Mouse (Mus musculus) stomach, embryonic 14.5 days (tissue): ENCODE results near the gene Gm20696. TPM values are rescaled to one million over a fixed set of nuclear protein-coding genes. Genes with fewer than 3 reads are reported as not detected.
A peak's percentile ranks its signal among the peaks of the same experiment; 100 is the strongest.

Experiments
- ATAC-seq: fragments of 200-750 bp; cut with Nextera tagmentation; 2 replicates; pipeline ENCODE4 v1.8.0; 2017; ENCODE audit warnings: low read depth, moderate TSS enrichment; ENCODE audit not compliant: insufficient number of reproducible peaks, insufficient read depth, low FRiP score
- H3K27ac ChIP-seq: fragments of 300-500 bp; sonication (generic); 2 replicates; pipeline ENCODE4 v1.5.1; 2014; ENCODE audit warnings: mild to moderate bottlenecking, low read length, moderate library complexity, mixed read lengths
- H3K27me3 ChIP-seq: fragments of 300-500 bp; sonication (generic); 2 replicates; pipeline ENCODE4 v1.6.1; 2014; ENCODE audit warnings: low read length, control low read depth, mixed read lengths; ENCODE audit not compliant: control insufficient read depth, insufficient read depth
- H3K36me3 ChIP-seq: fragments of 300-500 bp; sonication (generic); 2 replicates; pipeline ENCODE4 v1.6.1; 2014; ENCODE audit warnings: mild to moderate bottlenecking, control low read depth, low read length, moderate library complexity, mixed read lengths; ENCODE audit not compliant: control insufficient read depth, insufficient read depth
- H3K4me1 ChIP-seq: fragments of 300-500 bp; sonication (generic); 2 replicates; pipeline ENCODE4 v1.6.1; 2014; ENCODE audit warnings: low read length, control low read depth, mixed read lengths; ENCODE audit not compliant: control insufficient read depth, insufficient read depth
- H3K4me2 ChIP-seq: fragments of 300-500 bp; sonication (generic); replicated peaks from 2 replicates; pipeline ENCODE4 v1.6.1; 2014; ENCODE audit warnings: low read depth, low read length, control low read depth
- H3K4me3 ChIP-seq: fragments of 300-500 bp; sonication (generic); 2 replicates; pipeline ENCODE4 v1.5.1; 2014; ENCODE audit warnings: low read depth, low read length, control low read depth
- H3K9ac ChIP-seq: fragments of 300-500 bp; sonication (generic); replicated peaks from 2 replicates; pipeline ENCODE4 v1.6.1; 2014; ENCODE audit warnings: low read depth, mild to moderate bottlenecking, control low read depth, low read length, moderate library complexity, mixed read lengths
- H3K9me3 ChIP-seq: fragments of 300-500 bp; sonication (generic); 2 replicates; pipeline ENCODE4 v1.6.1; 2016; ENCODE audit warnings: low read depth, low read length, control low read depth; ENCODE audit not compliant: control insufficient read depth
- WGBS: fragments of 180-500 bp; shearing (Covaris S2); extraction: QIAGEN DNeasy Blood & Tissue Kit; methylation state at CpG from one replicate; pipeline ENCODE4 v1.1.7; 2014; 5-methylcytosine and 5-hydroxymethylcytosine counted together
- polyA plus RNA-seq: library from polyadenylated mRNA; unstranded; fragments of >200 nt; fragmentation: Nextera tagmentation; extraction: Ambion mirVana; gene quantifications from 2 replicates; pipeline ENCODE4 v1.2.1, GENCODE M21; 2014

Gm20696 gene
- polyA plus RNA-seq, 1 experiment from 2014 or later = 7.0 TPM

DNA sequence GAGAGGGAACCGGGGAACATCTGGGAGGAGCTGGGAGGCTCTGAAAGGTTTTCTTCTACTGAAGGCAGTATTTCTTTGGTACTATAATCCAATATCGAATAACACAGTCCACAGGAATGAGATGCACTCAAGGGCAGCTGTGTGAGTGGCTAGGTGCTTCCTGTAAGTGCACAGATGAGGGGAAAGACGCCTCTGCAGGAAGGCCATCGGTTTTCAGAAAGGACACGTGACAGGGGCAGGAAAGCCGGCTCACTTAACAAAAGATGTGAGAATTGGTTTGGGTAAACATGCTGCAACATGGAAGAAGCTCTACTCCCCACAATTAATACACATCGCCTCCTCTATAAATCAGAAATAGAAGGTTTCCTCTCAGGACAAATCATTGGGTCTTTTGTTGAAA is 40.8 kb downstream of the Gm20696 start:
- 40% methylated on average over 7 of the region's 7 CpGs for WGBS
- no peaks in the 10 kb centered on the region for H3K9me3 ChIP-seq
- no peak overlapping the region for H3K4me3 ChIP-seq
- H3K4me2 ChIP-seq = no peak overlapping the region
- no peaks in the 10 kb centered on the region for H3K27me3 ChIP-seq
- ATAC-seq = no peak
- H3K36me3 ChIP-seq = peaks cover 4% of the 10 kb centered on the region; the same call in 1 of the 2 replicates
- no peak overlapping the region for H3K9ac ChIP-seq
- peaks cover 7% of the 10 kb centered on the region; the same call in 1 of the 2 replicates for H3K4me1 ChIP-seq
- H3K27ac ChIP-seq = no peak overlapping the region

DNA sequence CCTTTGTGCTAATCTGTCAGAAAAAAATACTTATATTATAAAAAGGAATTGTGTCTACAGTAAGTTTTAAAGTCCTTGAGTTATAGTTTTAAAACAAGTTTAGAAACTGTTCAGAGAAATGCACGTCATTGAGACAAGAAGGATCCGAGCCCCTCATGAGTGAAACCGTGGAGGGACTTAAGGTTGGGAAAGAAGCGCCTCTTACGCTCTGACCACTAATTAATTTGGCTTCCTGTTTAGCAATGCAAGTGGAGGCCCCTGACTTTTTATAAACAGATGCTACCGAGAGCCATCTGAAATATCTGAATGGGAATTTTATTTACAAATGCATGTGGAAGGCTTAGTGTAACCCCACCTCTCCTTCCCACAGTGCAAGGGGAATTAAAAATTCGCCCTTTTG is 41.3 kb downstream of the Gm20696 start:
- no peak overlapping the region for H3K27ac ChIP-seq
- no peak overlapping the region for H3K9ac ChIP-seq
- H3K4me3 ChIP-seq = no peak overlapping the region
- 57% methylated on average over 7 of the region's 7 CpGs for WGBS
- ATAC-seq = no peak
- H3K4me2 ChIP-seq = no peak overlapping the region
- H3K27me3 ChIP-seq = no peaks in the 10 kb centered on the region
- H3K9me3 ChIP-seq = no peaks in the 10 kb centered on the region
- H3K4me1 ChIP-seq = peaks cover 10% of the 10 kb centered on the region; the same call in 1 of the 2 replicates
- H3K36me3 ChIP-seq = peaks cover 4% of the 10 kb centered on the region; the same call in 1 of the 2 replicates

DNA sequence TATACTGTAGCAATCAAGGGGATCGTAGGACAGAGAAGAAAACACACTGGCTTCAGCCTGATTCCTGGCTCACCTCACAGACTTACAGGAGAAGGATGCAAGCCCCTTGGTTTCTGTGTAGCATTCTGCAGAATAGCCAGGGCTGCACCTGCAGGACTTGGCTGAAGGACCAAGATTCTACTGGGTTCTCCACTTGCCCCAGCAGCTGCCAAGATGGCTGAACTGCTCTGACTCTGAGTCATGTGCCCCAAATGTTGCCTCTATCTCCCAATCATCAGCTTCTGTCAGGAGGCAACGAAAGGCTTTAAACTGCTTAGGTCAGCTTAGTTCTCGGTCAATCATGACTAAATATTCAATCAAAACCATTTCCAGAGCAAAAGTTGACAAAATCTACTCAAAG is 42.1 kb downstream of the Gm20696 start:
- no peak overlapping the region for H3K4me2 ChIP-seq
- no peak overlapping the region for H3K4me3 ChIP-seq
- H3K36me3 ChIP-seq = peaks cover 4% of the 10 kb centered on the region; the same call in 1 of the 2 replicates
- H3K4me1 ChIP-seq = peaks cover 13% of the 10 kb centered on the region; the same call in 1 of the 2 replicates
- no peaks in the 10 kb centered on the region for H3K27me3 ChIP-seq
- WGBS = 93% methylated on average over 3 of the region's 3 CpGs
- no peak overlapping the region for H3K9ac ChIP-seq
- no peak overlapping the region for H3K27ac ChIP-seq
- no peaks in the 10 kb centered on the region for H3K9me3 ChIP-seq
- no peak for ATAC-seq

- Histone ChIP-seq H3K36me3 (peaks cover 4% of the 10 kb centered on the region; the same call in 1 of the 2 replicates), H3K9me3 (no peaks in the 10 kb centered on the region), H3K27me3 (no peaks in the 10 kb centered on the region), H3K4me2 (no peak overlapping the region), H3K27ac (no peak overlapping the region), H3K4me1 (peaks cover 13% of the 10 kb centered on the region; the same call in 1 of the 2 replicates), H3K4me3 (no peak overlapping the region), H3K9ac (no peak overlapping the region)
- no peak for ATAC-seq
- 20% methylated on average over 6 of the region's 6 CpGs for whole genome bisulfite sequencing
Measured at GRCm38 (mm10) chr6:99623641-99624040, 43.0 kb downstream of the Gm20696 start.

GRCm38 (mm10) chr6:99621167-99621566 is 45.4 kb downstream of the Gm20696 start:
- no peaks in the 10 kb centered on the region for H3K36me3 ChIP-seq
- WGBS = 53% methylated on average over 4 of the region's 4 CpGs
- H3K4me2 ChIP-seq = no peak overlapping the region
- no peaks in the 10 kb centered on the region for H3K27me3 ChIP-seq
- no peak for ATAC-seq
- no peak overlapping the region for H3K4me3 ChIP-seq
- H3K9ac ChIP-seq = no peak overlapping the region
- no peaks in the 10 kb centered on the region for H3K9me3 ChIP-seq
- 0 out of 2 replicates have a peak, but pooled peaks cover 13% of the 10 kb centered on the region for H3K4me1 ChIP-seq
- H3K27ac ChIP-seq = no peak overlapping the region

GRCm38 (mm10) chr6:99620471-99620870 is 46.1 kb downstream of the Gm20696 start:
- 0 out of 2 replicates have a peak, but pooled peaks cover 13% of the 10 kb centered on the region for H3K4me1 ChIP-seq
- no peaks in the 10 kb centered on the region for H3K27me3 ChIP-seq
- ATAC-seq = no peak
- H3K9me3 ChIP-seq = no peaks in the 10 kb centered on the region
- H3K4me3 ChIP-seq = no peak overlapping the region
- no peak overlapping the region for H3K4me2 ChIP-seq
- 58% methylated on average over 7 of the region's 7 CpGs for WGBS
- no peaks in the 10 kb centered on the region for H3K36me3 ChIP-seq
- no peak overlapping the region for H3K9ac ChIP-seq
- H3K27ac ChIP-seq = no peak overlapping the region

- H3K9me3 ChIP-seq = no peaks in the 10 kb centered on the region
- H3K4me2 ChIP-seq = no peak overlapping the region
- WGBS = 47% methylated on average over 8 of the region's 8 CpGs
- H3K4me3 ChIP-seq = no peak overlapping the region
- 0 out of 2 replicates have a peak overlapping the region, but pooled peaks have one; percentile 4 for H3K27ac ChIP-seq
- no peaks in the 10 kb centered on the region for H3K27me3 ChIP-seq
- H3K9ac ChIP-seq = no peak overlapping the region
- 0 out of 2 replicates have a peak, but pooled peaks cover 13% of the 10 kb centered on the region for H3K4me1 ChIP-seq
- no peak for ATAC-seq
- no peaks in the 10 kb centered on the region for H3K36me3 ChIP-seq
Measured at GRCm38 (mm10) chr6:99619964-99620363, 46.6 kb downstream of the Gm20696 start.

DNA sequence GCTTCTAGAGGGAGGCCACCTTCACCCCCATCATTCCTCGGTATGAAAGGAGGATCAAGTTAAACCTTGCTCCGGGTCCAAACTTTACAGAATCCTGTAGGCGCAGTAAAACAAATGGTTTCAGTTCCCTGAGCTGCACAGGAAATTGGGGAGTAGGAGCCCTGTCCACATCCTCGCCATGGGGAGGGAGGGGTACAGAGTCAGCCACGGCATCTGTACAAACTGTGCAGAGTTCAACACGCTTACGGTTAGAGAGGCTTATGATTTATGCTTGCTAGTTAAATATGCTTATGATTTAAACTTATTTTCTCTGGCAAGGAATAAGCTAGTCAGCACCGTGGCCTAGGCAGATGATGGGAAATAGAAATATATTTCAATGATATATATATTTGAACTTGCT is 47.1 kb downstream of the Gm20696 start:
- H3K4me2 ChIP-seq = no peak overlapping the region
- no peaks in the 10 kb centered on the region for H3K36me3 ChIP-seq
- ATAC-seq = no peak
- H3K9ac ChIP-seq = no peak overlapping the region
- no peaks in the 10 kb centered on the region for H3K27me3 ChIP-seq
- no peak overlapping the region for H3K27ac ChIP-seq
- H3K4me1 ChIP-seq = peaks cover 13% of the 10 kb centered on the region; the same call in 1 of the 2 replicates
- H3K9me3 ChIP-seq = no peaks in the 10 kb centered on the region
- H3K4me3 ChIP-seq = no peak overlapping the region
- WGBS = 20% methylated on average over 8 of the region's 8 CpGs

DNA sequence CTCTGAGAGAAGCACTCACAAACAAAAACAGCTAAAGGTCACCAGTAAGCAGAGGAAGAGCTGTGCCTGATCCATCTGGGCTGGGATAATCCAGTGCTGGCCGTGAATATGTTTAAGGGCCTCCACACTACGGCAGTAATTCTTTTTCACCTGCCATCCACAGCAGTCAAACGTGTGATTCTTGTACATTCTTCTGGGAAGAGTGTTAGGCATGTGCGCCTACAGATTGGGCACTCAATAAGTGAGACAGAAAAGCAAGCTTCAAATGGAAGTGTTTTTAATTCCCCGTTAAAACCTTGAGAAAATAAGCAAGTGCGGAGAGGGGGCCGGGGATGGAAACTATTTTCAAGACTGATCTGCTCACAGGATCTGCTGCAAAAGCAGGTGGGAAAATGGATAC is 48.7 kb downstream of the Gm20696 start:
- peaks cover 6% of the 10 kb centered on the region; the same call in 1 of the 2 replicates for H3K4me1 ChIP-seq
- no peak overlapping the region for H3K27ac ChIP-seq
- H3K9ac ChIP-seq = no peak overlapping the region
- H3K4me2 ChIP-seq = no peak overlapping the region
- WGBS = 60% methylated on average over 7 of the region's 7 CpGs
- H3K27me3 ChIP-seq = no peaks in the 10 kb centered on the region
- no peaks in the 10 kb centered on the region for H3K9me3 ChIP-seq
- no peak for ATAC-seq
- H3K4me3 ChIP-seq = no peak overlapping the region
- H3K36me3 ChIP-seq = no peaks in the 10 kb centered on the region
